Mouse (Mus musculus) CH12.LX (cell line): ENCODE measurements around the gene Tspyl1.

Experiments
- CTCF ChIP-seq, 2 experiments: IDR thresholded peaks in 1 of 2; conservative IDR thresholded peaks in 1 of 2; 2 replicates each; pipeline ENCODE4 v1.5.1; 2011 to 2012; ENCODE audit warnings: low read depth in 2 of 2, low read length in 2 of 2, improper control_type of control experiment in 1 of 2, inconsistent platforms in 1 of 2, mild to moderate bottlenecking in 1 of 2, moderate library complexity in 1 of 2
- GABPA ChIP-seq: IDR thresholded peaks from 2 replicates; pipeline ENCODE4 v1.6.1; 2012; ENCODE audit warnings: low read depth, low read length, improper control_type of control experiment, inconsistent platforms; ENCODE audit not compliant: insufficient replicate concordance
- MAZ ChIP-seq: IDR thresholded peaks from 2 replicates; pipeline ENCODE4 v1.6.1; 2012; ENCODE audit warnings: low read depth, mild to moderate bottlenecking, inconsistent platforms, low read length, improper control_type of control experiment, moderate library complexity
- POLR2A ChIP-seq: IDR thresholded peaks from 2 replicates; pipeline ENCODE4 v1.6.1; 2011; ENCODE audit warnings: low read depth, mild to moderate bottlenecking, improper control_type of control experiment, low read length

- no peak for TF ChIP-seq MAZ
- no peak; the same call in none of the 2 replicates for TF ChIP-seq POLR2A
- no peak for TF ChIP-seq GABPA
- no peak for TF ChIP-seq CTCF (conservative IDR thresholded peaks at IDR 0.05 in 1 of 2, IDR thresholded peaks at IDR 0.05 in 1 of 2; ENCODE audit: low read depth in 2 of 2, low read length in 2 of 2)
Observed at GRCm38 (mm10) chr10:34297299-34297979, 15.4 kb downstream of the Tspyl1 start, which contains the start of gene Tspyl4.
